Mouse (Mus musculus) lung, postnatal 0 days (tissue): Measurements from ENCODE around the gene Morc3.

Experiments
- CTCF ChIP-seq: IDR thresholded peaks from 2 replicates; pipeline ENCODE4 v1.5.1; 2016; ENCODE audit warnings: antibody characterized with exemption, mild to moderate bottlenecking
- EP300 ChIP-seq: IDR thresholded peaks from 2 replicates; pipeline ENCODE4 v1.6.1; 2016; ENCODE audit warnings: antibody characterized with exemption, mild to moderate bottlenecking, control low read depth

GRCm38 (mm10) chr16:93821706-93822105 lies 10.2 kb upstream of the Morc3 start:
- TF ChIP-seq CTCF, result no peak
- no peak for TF ChIP-seq EP300
